Mouse (Mus musculus): ENCODE measurements around the gene Gm26727.
A peak's percentile ranks its signal among the peaks of the same experiment; 100 is the strongest.
"Not testable (repeated sequence)": the region's sequence is repeated elsewhere in the genome, so short reads cannot be mapped to it uniquely, and the experiment has no call there.

Gene Gm26727

DNA sequence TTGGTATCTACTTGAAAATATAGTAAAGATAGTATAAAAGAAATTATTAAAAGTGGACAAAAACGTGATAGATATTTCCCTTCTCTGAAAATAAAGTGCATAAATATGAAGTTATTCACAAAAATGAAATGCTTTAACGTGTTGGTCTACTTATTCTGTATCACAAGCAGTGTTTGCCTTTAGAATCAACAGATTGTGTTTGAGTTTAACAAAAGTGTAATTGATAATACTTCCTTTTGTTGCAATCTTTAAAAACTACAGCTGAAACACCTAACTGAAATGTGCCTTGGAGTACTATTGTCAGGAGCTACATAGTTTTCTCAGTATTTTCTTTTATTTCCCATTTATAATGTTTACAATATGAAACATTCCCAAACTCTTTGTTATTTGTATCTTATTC, at the start of gene Gm26727:
Gene Gm26727 (minus strand): TSS at position 101 of the 400 bp plus-strand sequence.
- DNase-seq (ENCODE audit: low read depth, low spot score) = no peak

DNA sequence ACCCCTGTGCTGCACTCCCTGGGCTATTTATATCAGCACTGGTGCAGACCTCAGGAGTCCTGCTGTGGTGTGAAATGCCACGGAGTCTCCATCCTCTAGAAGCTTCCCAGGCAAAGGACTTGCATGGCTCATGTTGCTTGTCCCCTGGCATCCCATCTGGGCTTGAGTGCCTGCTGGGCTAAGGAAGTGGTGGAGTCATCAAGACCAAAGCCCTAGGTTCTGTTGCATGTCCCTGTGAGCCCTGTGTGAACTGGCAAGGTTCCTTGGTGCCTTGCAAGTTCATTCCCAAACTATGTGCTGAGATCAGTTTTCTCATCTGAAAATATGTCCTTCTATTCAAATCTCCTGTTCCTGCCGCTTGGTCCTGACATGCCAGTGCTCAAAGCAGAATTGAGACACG, 48.1 kb upstream of the Gm26727 start:
- DNase-seq (ENCODE audit: low read depth, low spot score) = no peak

DNA sequence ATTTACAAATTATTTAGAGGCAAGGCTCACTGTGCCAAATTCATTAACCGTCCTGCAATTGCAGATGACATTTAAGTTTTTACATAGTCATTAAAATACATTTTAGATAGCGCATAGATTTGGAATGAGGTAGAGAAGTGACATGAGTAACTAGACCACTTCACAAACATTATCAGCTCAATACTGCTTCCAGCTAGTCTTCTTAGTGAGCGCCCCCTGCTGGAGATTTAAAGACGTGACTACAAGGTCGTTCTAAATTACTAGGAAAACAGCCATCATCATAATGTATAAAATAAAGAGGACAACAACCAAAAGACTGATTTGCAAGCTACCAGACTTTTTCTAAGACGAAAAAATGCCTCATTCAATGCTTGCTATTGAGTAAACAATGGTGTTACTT, 44.8 kb upstream of the Gm26727 start:
- DNase-seq (ENCODE audit: low read depth, low spot score) = peak; percentile 8

DNA sequence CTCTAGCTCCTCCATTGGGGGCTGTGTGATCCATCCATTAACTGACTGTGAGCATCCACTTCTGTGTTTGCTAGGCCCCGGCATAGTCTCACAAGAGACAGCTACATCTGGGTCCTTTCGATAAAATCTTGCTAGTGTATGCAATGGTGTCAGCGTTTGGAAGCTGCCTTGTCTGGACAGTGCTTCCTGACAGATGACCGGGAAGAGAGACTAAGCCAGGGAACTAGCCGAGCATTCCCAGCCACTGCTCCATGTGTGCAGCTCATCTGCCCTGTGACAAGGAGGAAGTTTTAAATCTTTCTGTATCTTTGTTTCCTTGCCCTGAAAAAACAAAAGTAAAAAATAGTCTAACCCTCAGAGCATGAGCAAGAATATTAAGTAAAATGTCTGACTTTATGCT, 37.0 kb upstream of the Gm26727 start:
- DNase-seq (ENCODE audit: low read depth, low spot score) = not testable (repeated sequence)

DNA sequence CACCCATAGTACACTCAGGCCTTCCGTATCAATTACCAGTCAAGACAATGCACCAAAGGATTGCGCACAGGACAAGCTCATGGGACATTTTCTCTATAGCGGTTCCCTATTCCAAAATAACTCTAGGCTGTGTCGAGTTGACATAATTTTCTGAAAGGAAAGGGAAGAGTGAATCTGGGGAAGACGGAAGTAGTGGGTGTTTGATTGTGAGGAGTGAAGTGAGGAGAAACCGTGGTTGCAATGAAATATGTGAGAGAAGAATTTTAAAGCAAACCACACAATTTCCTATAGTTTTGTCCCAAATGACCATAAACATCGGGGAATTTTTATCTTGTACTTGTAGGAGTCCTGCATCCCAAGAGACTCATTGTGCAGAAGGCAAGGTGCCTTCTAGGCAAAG, 34.1 kb upstream of the Gm26727 start:
- no peak for DNase-seq (ENCODE audit: low read depth, low spot score)

DNA sequence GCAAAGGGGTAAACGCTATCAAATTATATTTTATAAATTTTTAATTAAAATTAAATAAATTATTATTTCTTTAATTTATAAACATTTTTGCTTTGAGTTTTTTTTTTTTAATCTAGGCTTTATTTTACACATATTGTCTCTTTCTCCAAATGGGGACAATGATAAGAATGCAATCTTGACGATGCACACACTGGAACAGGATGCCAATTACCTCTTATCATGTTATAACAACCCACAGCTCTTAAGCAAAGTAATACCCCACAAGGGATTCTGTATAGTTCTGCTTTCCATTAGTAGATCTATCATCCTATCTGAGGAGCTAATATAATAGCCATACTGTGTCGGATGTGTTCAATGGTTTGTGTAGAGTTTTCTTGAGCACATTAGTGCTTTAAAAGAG, 27.9 kb upstream of the Gm26727 start:
- no peak for DNase-seq (ENCODE audit: low read depth, low spot score)

DNA sequence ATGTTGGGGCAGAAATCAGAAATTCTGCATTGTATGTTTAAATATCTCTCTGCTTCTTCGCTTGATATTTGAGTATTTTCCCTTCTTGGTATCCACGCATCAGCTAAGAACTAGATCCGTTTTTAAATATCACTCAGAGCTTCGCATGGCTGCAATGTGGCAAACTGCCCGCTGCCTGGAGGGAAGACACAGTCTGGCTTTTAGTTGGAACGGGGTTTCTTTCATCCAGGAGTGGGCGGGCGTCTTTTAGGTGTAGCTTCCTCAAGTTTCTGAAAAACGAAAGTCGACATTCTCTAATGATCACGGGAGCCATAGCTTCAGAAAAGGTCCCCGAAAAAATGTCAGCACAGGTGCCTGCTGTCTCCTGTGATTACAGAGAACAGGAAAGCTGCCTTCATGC, 14.2 kb upstream of the Gm26727 start:
- DNase-seq (ENCODE audit: low read depth, low spot score) = no peak

DNA sequence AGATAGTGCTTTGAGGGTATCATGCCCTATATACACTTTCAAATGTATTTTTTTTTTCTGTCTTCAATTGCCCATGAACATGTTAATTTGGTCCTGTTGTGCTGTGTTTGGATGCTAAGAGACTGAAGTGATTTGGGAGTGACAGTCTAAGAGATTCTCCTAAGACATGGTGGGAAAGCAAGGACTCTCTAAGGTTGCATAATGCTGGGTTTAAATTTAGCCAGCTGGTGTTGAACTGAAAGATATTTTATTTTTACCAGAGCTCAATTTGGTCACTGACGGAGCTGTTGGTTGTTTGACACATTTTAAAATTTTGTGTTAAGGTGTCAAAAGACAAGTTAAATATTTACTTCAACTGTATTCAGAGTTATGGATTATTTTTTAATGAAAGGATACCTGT, 13.8 kb upstream of the Gm26727 start:
- DNase-seq (ENCODE audit: low read depth, low spot score) = no peak

DNA sequence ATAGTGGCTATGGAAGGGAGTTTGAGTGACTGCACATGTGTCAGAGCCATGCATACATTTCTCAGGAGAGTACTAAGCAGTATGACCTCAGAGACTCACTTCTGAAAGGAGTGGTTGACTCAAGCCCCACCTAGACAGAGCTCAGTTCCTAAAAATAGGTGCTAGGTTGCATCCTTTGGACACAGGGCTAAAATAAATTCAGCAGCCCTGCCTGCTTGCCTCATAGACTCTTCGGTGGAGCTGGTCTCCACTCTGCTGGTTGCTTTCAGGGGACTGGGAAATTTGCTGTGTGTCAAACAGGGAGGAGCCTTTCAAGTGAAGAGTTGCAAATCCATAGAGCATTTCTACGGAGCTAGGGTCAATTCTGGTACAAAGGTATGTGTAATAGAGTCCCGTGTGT, 12.8 kb upstream of the Gm26727 start, which contains the start of gene Xirp2:
Gene Xirp2 (plus strand): TSS at position 223 of the 400 bp plus-strand sequence.
- no peak for DNase-seq (ENCODE audit: low read depth, low spot score)

DNA sequence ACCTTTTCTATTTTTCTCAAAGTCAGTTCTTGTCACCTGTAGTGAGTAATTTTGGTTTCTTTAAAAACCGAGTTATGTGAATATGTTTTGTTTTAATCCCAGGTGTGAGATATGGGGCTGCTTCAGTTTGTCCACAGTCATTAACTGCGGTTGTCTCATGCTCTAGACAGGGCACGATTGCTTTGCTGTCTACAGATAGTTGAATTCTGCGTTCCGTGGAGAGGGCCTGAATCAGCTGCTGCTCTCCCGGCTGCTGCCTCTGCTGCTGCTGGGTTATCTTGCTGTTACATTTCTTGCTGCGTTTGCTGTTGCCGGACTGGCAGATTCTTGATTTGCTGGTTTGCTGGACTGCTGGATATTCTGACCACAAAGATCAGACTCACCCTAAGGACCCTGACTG, 5.3 kb upstream of the Gm26727 start:
- no peak for DNase-seq (ENCODE audit: low read depth, low spot score)

DNA sequence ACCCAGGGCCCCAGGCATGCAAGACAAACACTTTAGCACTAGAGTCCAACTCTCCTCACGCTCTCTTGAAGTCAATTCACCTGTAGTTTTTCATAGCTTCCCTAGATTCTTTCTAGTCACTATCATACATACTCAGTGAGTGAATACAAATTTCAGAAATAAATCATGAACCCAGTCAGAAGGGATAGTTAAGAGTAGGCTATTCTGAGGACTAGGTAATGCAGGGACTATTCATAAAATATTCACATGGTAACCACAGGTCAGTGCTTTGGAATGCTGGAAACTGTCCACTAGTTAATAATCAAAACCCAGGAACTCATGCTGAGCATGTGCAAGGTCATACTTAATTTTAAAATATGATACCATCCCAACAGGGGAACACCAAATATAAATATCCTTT, 10.2 kb downstream of the Gm26727 start:
- no peak for DNase-seq (ENCODE audit: low read depth, low spot score)

DNA sequence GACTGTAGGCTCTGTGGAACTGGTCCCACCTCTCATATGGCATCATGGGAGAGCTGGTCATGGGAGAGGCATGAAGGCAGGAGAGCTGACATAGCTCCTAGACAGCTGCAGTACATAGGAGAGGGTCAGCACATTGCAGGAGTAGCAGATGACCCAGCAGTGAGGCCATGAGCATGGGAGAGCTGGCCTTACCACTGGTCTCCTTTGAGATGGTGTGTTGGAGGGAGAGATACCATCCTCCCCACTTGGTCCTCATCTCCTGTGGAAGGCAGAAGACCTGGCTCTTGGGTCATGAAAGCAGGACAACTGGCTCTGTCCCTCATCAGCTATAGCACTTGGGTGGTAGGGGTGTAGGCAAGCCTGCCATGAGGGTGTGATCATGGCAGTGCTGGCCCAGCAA, 12.1 kb downstream of the Gm26727 start:
- DNase-seq (ENCODE audit: low read depth, low spot score) = no peak

DNA sequence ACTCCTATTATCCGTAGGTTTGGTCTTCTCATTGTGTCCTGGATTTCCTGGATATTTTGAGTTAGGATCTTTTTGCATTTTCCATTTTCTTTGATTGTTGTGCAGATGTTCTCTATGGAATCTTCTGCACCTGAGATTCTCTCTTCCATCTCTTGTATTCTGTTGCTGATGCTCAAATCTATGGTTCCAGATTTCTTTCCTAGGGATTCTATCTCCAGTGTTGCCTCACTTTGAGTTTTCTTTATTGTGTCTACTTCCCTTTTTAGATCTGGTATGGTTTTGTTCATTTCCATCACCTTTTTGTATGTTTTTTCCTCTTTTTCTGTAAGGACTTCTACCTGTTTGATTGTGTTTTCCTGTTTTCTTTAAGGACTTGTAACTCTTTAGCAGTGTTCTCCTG, 19.6 kb downstream of the Gm26727 start, which contains the start of gene Gm21830:
Gene Gm21830 (plus strand): TSS at position 301 of the 400 bp plus-strand sequence.
- DNase-seq (ENCODE audit: low read depth, low spot score) = not testable (repeated sequence)
